Mouse (Mus musculus): Measurements from ENCODE around the gene Pkd2.

DNA sequence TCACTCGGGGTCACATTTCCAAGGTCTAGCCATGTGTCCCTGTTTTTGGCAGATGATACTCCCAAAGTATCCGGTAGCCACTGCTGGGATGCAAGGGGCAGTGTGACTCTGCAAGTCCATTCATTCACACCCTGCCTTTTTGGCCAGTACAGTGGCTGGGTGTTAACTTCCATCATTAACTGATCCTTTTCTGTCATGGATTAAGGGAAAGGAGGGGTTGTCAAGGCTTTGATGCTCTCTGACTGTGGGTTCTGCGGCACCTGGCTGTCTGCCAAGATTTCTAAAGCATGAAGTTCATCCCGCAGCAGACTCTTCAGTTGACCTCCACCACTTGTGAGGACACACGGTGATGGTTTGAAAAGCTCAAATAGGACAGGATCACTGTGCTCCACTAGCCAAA, 32.3 kb downstream of the Pkd2 start:
- TF ChIP-seq CTCF (IDR thresholded peaks at IDR 0.05) = no peak
- no peak for TF ChIP-seq EP300 (IDR thresholded peaks at IDR 0.05)

Measured in lung, postnatal 0 days (tissue).